Mouse (Mus musculus) olfactory bulb, adult 2 months (tissue): ENCODE measurements around the gene Ckap2l.

Experiments
- CTCF ChIP-seq: fragments of 200-500 bp; IDR thresholded peaks from 2 replicates; pipeline ENCODE4 v1.5.1; 2012; ENCODE audit warnings: low read depth, mild to moderate bottlenecking, low read length, moderate library complexity; ENCODE audit not compliant: insufficient read depth
- POLR2A ChIP-seq: fragments of 200-500 bp; IDR thresholded peaks from 2 replicates; pipeline ENCODE4 v1.6.1; 2012; ENCODE audit warnings: mild to moderate bottlenecking, low read depth, low read length, moderate library complexity; ENCODE audit not compliant: insufficient read depth

DNA sequence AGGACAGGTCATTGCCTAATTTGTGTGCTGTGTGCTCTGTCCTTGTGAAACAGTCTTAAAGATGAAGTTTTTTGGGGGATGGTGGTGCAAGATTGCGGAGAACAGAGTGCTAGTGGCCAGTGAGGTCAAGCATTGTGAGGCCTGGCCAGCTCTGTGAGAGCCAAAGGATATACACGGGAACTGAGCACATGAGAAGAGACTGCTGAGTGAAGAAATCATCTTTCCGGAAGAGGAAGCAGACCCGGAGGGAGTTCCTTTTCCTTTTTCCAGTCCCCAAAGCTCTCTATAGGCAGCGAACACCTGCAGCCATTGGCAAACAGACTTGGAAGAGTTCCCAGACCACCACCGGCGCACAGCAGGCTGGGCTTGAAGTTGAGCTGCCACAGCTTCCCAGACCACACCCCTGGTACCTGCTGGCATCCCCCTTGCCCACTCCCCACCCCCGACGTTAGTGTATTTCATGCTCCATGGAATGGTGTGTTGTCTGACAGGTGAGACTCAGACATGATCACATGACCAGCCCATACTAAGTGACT lies 75.8 kb downstream of the Ckap2l start:
- TF ChIP-seq CTCF (no peak), POLR2A (no peak)
